ENCODE assay signal across 11 mouse cellular contexts in the genomic region with DNA sequence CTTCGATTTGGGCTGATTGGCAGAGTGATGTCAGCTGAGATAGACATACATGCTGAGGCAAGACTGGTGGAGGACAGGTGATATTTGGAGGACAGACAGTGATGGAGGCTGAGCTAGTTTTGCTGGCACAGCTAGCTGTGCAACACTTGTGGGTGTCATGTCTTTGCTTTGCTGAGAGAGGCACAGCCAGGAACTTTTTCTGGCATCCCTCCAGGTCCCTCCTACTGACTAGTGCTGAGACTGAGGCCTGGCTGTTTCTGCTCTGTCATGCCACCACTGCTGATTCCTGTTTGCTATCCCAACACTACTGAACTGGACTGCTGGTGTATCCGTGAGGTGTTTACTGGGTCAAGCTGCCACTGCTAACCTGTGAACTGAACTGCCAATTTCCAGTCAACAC. TPM values are rescaled to one million over a fixed set of nuclear protein-coding genes. Genes with fewer than 3 reads are reported as not detected.
DNase-seq lines count a peak whose midpoint lies in the region; ATAC-seq and TF ChIP-seq lines count a peak whose summit lies in the region.
"Had no signal": no experiment of that assay in that cellular context is flagged by ENCODE, and none has a peak within 500 bp of the region (broad histone marks: within the 10 kb centered on the region; RNA-seq: fewer than 3 reads in every experiment).

No protein-coding gene starts in this region.

- no peak overlapping the region for H3K4me3 ChIP-seq in liver, adult 2 months (ENCODE audit: insufficient read depth, low read depth, low read length)
- H3K4me3 ChIP-seq: liver, embryonic 13.5 days had no signal

- H3K4me1 ChIP-seq in liver, adult 2 months (ENCODE audit: control insufficient read depth, insufficient read depth, low read length): no peaks in the 10 kb centered on the region
- H3K4me1 ChIP-seq: liver, embryonic 13.5 days had no signal

- H3K79me2 ChIP-seq in liver, adult 2 months (ENCODE audit: control insufficient read depth, insufficient read depth, low read length): no peaks in the 10 kb centered on the region

- TF ChIP-seq POLR2A in liver, adult 2 months (IDR thresholded peaks at IDR 0.05; ENCODE audit: extremely low read depth, insufficient read depth, low read length): no peak

- peak; percentile 11 for DNase-seq in adrenal gland, postnatal 14 days
- DNase-seq in adrenal gland, postnatal 4 days (ENCODE audit: low spot score in 2 of 2): no peak
- DNase-seq in liver, adult 2 months (ENCODE audit: extremely low read depth, low read depth, low spot score): peak; percentile 19
- no peak for DNase-seq in liver
- DNase-seq in kidney, postnatal 36 days: peak; percentile 11 to 52
- DNase-seq in ovary, postnatal 36 days (ENCODE audit: low spot score): no peak
- DNase-seq: liver, embryonic 13.5 days had no signal

- H3K9ac ChIP-seq in liver, adult 2 months (ENCODE audit: low read depth, low read length): no peak overlapping the region
- H3K9ac ChIP-seq: liver, embryonic 13.5 days had no signal

- H3K27ac ChIP-seq in liver, adult 2 months (replicated peaks; ENCODE audit: insufficient read depth, low read depth, low read length): no peak overlapping the region
- H3K27ac ChIP-seq: liver, embryonic 13.5 days had no signal

- no peak for TF ChIP-seq CTCF in liver, adult 2 months (IDR thresholded peaks at IDR 0.05; ENCODE audit: low read depth, low read length)

- peak; percentile 75 for ATAC-seq in megakaryocyte progenitor cell, adult 5-6 weeks (replicated peaks; ENCODE audit: poor library complexity)
- ATAC-seq in megakaryocyte-erythroid progenitor cell, adult 5-6 weeks (replicated peaks; ENCODE audit: low FRiP score, low TSS enrichment, poor library complexity, severe bottlenecking): no peak

- WGBS in liver, adult 2 months: 49% methylated on average over 2 of the region's 2 CpGs

- no peaks in the 10 kb centered on the region for H3K27me3 ChIP-seq in liver, adult 2 months (ENCODE audit: control insufficient read depth, insufficient read depth, low read length)
- H3K27me3 ChIP-seq: liver, embryonic 13.5 days had no signal

- H3K36me3 ChIP-seq in liver, adult 2 months (ENCODE audit: control insufficient read depth, insufficient read depth, low read length): no peaks in the 10 kb centered on the region
- H3K36me3 ChIP-seq: liver, embryonic 13.5 days had no signal

RNA-seq across cellular contexts. Expression of a gene that starts 48.6 kb away (rescaled TPM):
- 0.30 and 1.3 TPM in 2 replicates for total RNA-seq in adrenal gland, postnatal 14 days (2021)
- under 1 TPM; 0.17 to 0.23 TPM for total RNA-seq in adrenal gland, postnatal 4 days (2021)
- total RNA-seq in liver, adult 2 months (2014; rRNA removed): not detected in 2 replicates
- not detected in 2 replicates for polyA plus RNA-seq in liver, adult 2 months (2012; rRNA removed)
- total RNA-seq in megakaryocyte progenitor cell, adult 5-6 weeks (2015): 5.7 and 7.1 TPM in 2 replicates
- 6.9 and 10.2 TPM in 2 replicates for total RNA-seq in megakaryocyte progenitor cell, adult 5-6 weeks (2017)
- 0.28 TPM in 1 of 2 replicates, not detected in the other for total RNA-seq in megakaryocyte-erythroid progenitor cell, adult 5-6 weeks (2014; fragmentation: Nextera tagmentation)
- total RNA-seq in megakaryocyte-erythroid progenitor cell, adult 5-6 weeks (2017): 0.14 TPM in 1 of 2 replicates, not detected in the other
- polyA plus RNA-seq: embryonic facial prominence, embryonic 11.5 days; liver, embryonic 13.5 days; neural tube, embryonic 11.5 days had no signal

Comparison
In these comparisons a context has a peak if more than half of its experiments do, and no peak if none do; other contexts are left out.
1. DNase-seq: peak in adrenal gland, postnatal 14 days (single experiment), liver, adult 2 months (single experiment) and kidney, postnatal 36 days (2 of 2); none in adrenal gland, postnatal 4 days (0 of 2), liver (single experiment) and ovary, postnatal 36 days (single experiment).